Mouse (Mus musculus) kidney, postnatal 4 days (tissue): ENCODE measurements around the gene Rell1.

Experiments
- DNase-seq, 2 experiments: peaks; one replicate each; pipeline ENCODE4 v3.0.0; 2021; ENCODE audit warnings: mixed read lengths in 2 of 2

Gene Rell1

DNA sequence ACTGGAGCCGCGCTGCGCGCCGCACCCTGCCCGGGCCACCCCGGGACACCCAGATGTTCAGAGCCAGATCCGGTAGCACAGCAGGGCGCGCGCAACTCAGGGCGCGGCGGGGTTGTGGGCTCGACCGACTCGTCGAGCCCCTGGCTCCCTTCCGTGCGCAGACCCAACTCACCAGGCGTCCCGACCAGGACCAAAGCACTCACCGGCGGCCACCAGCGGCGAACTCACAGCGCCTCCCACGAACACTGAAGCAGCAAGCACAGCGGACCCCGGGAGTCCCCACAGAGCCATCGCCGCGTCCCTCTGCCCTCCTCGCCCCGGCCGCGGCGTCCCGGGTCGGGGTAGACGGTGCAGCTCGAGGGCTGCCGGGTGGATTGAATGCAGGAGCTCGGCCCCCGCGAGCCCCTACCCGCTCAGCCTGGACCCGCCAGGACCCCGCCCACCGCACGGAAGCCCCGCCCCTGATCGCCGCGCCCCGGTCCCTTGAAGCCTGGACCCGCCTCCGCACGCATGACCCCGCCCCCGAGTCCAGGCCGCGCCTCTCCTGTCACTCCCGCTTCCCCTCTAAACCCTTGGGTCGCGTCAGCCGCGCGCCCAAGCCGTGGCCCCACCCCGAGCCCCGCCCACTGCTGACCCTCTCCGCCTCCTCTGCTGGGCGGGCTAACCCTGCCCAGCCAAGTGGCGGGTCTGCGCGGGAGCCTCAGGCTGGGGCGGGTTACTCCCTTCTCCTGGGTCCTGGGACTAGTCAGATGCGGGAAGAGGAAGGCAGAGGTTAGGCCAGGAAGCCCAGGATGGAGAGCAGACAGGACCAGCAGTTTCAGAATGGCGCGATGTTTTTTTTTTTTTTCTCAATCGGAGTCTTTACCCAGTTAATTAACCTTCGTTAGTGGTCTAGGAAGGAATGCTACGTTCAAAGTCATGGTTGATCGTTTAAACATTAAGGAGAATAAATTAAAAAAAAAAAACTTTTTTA is at the start of gene Rell1:
TSS of gene Rell1 (minus strand) at position 455 of the 973 bp plus-strand sequence.
- peak; percentile 100 for DNase-seq

DNA sequence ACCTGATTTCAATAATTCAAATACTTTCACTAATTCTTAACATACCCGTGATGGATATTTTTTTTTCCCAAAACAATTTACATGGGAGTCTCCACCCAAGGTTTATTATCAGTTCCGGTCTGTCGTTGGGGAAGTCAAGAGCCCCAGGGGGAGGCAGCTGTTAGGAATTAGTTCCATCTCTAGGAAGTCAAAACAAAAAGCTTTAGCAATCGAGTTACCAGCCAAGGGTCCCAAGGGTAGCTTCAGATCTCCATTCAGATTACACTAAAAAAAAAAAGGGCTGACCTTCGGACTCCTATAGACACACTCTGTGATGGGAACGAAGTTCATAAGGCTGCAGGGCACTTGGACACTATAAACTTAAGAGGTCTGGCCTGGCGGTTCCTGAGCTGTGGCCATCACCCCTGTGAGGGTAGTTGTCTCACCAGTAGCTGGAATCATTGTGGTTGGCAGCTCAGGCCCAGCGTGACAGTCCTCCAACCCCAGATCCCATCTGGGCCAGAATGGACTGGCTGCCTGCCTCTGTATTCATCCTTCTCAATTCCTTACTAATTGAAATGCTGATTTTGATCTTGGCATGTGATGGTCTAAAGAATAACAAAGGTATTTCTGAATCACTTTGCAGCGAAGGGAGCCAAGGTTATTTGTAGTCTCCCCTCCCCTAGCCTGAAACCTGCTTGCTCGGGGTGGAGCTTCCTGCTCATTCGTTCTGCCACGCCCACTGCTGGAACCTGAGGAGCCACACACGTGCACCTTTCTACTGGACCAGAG is 44.1 kb upstream of the Rell1 start:
- no peak for DNase-seq

GRCm38 (mm10) chr5:64006548-64006947 is 37.9 kb upstream of the Rell1 start:
- no peak for DNase-seq

DNA sequence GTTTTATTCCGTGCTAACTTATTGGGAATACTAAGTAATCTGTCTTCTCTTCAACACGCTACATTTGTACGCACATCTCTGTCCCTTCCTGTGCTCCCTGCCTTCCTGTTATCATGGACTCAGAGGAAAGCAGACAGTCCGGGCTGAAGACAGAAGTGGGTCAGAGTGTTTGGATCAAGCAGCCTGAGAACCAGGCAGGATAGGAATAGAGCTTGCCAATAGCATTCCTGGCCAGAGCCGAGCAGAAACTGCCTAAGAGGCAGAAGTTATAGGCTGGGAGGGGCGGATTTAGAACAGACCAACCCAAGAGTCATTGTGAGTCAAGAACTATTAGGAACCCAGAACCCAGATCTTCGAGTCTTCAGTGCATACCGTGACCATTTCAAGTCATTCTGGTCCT is 34.6 kb upstream of the Rell1 start:
- DNase-seq = no peak

DNA sequence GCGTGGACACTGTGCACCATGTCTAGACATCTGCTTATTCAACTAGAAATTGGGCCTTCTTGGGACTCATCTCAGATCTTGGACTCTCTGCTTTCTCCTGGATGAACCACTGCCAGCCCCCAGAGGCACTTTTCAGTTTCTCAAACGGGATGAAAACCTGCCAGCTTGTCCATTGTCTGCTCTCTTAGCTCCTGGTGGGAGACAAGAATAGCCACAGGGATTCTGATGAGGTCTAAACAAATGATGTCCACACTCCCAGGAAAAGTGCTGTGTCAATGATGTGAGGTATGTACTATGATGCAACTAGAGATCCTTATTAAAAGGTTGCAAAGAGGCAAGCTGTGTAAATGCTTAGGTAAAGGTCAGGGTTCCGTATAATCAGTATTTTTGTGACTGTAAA is 25.2 kb upstream of the Rell1 start:
- no peak for DNase-seq

DNA sequence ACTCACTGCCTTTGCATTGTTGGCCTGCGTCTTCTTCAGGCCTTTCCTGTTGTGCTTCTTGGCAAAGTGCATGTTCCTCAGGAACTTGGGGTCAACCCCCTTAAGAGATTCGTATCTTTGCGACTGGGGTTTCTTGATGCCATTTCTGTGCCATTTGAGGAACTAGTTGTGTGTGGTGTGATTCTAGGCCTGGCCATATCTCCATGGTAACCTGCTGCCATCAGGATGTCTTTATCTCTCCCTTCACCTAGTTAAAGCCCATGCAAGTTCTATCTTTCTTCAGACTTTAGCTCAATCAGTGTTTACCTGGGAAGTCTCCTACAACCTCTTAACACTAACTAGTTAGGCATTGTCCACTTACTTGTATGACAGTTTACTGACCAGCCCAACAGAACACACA is 22.0 kb upstream of the Rell1 start:
- DNase-seq = no peak

- DNase-seq = no peak
These were observed 17.6 kb upstream of the Rell1 start for GRCm38 (mm10) chr5:63986337-63986736.

GRCm38 (mm10) chr5:63982296-63982695 is 13.6 kb upstream of the Rell1 start:
- DNase-seq = peak; percentile 27 to 46

DNA sequence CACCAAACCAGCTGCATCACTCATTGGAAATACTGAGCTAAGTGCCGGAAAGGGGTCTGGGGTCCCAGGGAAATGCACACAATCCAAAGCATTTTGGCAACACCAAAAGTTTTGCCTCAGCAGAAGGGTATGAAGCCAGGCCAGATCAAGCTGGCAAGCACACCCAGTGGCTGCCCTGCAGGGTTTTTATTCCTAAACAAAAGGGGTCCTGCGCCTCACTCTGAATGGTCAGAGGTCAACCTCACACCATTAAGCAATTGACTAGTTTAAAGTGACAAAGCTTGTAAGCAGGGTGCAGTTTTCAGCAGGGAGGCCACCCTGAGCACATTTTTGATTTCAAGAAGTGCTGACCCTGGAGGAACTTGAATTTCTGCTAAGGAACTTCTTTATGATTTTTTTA is 2.3 kb upstream of the Rell1 start:
- no peak for DNase-seq

GRCm38 (mm10) chr5:63970281-63970732 is 1.6 kb upstream of the Rell1 start:
- no peak for DNase-seq

GRCm38 (mm10) chr5:63969476-63970112 is 897 bp upstream of the Rell1 start:
- DNase-seq = no peak

GRCm38 (mm10) chr5:63967591-63968141 is 1.0 kb downstream of the Rell1 start:
- no peak for DNase-seq

DNA sequence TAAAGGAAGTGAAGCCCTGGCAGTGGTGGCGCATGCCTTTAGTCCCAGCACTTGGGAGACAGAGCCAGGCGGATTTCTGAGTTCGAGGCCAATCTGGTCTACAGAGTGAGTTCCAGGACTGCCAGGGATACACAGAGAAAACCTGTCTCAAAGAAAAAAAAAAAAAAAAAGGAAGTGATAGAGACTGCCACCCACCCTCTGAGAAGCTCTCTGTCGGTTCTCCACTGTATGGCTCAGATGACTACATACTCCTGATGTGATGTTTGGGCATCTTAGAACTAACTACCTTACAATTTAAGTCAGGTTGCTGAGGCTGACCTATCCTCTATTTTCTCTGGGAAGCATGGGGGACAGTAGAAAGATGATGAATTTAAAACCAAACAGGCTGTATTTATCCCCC is 2.3 kb downstream of the Rell1 start:
- DNase-seq = no peak

DNA sequence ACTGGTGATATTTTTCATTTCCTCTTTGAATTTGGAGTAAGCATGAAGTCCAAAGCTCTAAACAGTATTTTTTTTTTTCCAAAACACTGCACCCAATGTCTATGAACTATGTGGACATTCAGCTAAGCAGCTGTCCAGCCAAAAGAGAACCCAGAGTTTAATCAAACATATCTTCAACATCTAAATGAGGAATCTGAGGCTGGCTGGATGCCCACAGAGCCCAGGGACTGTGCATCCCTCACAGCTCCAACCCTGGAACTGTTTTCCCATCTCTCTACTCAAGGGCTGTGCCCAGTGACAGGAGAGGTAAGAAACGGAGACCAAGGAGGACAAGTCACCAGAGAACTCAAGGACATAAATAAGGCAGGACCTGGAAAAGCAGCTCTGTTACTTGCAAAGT is 2.8 kb downstream of the Rell1 start:
- peak; percentile 47 to 52 for DNase-seq

DNA sequence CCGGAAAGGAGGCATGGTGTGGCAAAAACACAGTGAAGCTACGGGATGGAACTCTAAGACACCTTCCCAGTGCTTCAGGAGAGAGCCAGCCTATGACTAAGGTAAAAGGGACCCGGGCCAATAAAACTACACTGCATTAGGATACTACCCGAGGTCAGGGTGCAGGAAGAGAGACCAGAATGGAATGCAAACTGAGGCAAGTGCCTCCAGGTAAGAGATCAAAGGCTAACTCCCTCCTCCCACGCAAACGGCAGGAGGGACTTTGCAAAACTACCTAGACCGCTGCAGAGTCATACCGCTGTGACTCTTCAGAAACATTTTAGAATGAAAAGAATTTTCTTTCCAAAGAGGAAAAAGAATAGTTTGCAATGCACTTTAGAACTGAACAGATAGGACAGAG is 4.1 kb downstream of the Rell1 start:
- DNase-seq = no peak

DNA sequence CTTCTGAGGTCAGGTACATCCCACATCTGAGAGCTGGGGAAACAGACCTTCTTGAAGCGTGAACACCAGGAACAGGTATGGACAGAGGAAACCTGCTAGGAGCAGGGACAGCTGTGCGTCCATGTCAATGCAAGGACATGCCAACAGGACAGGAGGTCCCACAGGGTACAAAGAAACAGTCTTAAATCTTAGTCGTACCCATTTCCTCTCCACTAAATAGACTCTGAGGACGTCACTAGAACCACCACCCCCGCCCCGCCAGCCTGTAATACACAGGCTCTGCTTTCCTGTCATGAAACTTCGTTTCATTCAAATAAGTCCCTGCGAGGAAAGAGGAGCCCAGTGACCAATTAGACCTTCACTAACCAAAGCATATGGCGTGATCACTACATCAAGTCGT is 7.0 kb downstream of the Rell1 start:
- no peak for DNase-seq

GRCm38 (mm10) chr5:63960565-63960964 is 8.1 kb downstream of the Rell1 start:
- no peak for DNase-seq

DNA sequence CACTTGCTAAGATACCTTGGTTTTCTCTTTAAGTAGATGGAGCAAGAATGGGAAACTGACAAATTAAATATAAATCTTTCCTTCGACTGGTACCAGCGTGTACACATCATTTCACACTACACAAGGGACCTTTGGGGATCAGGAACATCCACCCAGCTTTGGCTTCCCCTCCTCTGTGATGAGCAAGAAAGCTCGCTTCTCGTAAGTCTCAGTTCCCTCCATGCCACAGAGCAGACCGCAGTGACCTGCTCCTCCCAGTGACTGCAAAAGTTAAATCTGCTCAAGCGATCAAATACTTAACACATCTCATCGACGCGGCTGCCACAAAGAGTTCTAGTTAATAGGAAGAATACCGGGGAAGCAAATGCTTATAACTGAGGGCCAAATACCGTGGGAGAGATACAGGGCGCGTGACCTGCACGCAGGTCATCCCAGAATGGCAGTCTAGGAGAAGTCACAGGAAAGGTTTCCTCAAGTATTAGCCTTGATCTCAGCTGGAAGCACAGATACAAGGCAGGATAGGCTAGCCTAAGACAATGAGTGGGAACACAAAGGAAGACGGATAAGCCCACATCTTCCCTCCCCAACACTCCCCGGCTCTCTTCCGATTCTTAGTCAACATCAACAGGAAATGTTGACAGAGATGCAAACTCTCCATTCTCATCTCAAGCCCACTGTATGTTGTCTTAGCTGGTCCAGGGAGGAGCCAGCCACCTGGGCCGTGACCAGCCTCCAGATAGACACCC is 9.6 kb downstream of the Rell1 start:
- DNase-seq = no peak

DNA sequence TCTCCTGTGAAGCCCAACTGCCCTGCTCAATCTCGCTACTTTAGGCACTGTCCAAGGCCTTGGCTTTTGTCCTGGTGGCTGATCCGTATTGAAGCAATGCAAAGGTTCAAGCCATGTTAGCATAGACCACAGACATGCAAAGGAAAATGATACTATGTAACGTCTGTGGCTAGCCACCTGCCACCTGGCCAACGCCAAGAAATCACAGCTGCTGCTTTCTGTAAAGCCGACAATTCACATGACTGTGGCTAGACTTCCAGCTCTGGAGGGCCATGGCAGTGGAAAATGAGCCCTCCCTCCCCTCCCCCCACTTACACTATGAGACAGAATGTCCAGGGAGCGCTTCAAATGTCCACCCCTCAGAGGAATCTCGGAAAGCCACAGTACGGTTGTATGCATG is 11.1 kb downstream of the Rell1 start:
- DNase-seq = no peak

DNA sequence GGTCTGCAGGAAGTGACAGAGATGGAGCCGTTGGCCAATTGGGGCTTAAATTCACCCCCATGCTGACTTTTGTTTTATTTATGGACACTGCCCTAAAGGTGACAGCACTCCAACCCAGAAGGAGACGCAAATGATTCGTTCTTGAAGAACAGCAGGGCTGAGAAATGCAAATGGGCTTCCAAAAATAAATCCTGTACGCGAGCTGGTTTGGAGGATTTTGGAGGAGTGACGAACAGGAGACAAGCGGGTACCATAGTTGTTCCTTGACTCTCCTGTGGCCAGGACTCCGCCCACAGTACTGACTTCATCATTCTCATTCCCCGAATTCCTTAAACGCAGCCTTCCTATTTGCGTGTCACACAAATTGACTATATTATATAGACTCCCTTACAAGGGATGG is 12.3 kb downstream of the Rell1 start:
- no peak for DNase-seq

- no peak for DNase-seq
These were observed 15.2 kb downstream of the Rell1 start for GRCm38 (mm10) chr5:63953401-63954032.

- no peak for DNase-seq
These were observed 16.7 kb downstream of the Rell1 start for GRCm38 (mm10) chr5:63952039-63952438.
